Mouse (Mus musculus) heart, adult 2 months (tissue): ENCODE measurements around the gene Ctns.

Source experiments
- CTCF ChIP-seq: fragments of 200-600 bp; IDR thresholded peaks from 2 replicates; pipeline ENCODE4 v1.8.1; 2022; ENCODE audit warnings: antibody characterized with exemption, mild to moderate bottlenecking, moderate library complexity
- EP300 ChIP-seq: fragments of 200-500 bp; IDR thresholded peaks from 2 replicates; pipeline ENCODE4 v1.6.1; 2011; ENCODE audit warnings: low read depth, low read length, control low read depth; ENCODE audit not compliant: insufficient read depth
- POLR2A ChIP-seq: fragments of 200-500 bp; IDR thresholded peaks from 2 replicates; pipeline ENCODE4 v1.6.1; 2011; ENCODE audit warnings: mild to moderate bottlenecking, low read depth, low read length, control low read depth; ENCODE audit not compliant: insufficient read depth

GRCm38 (mm10) chr11:73198603-73199229 is at the start of gene Ctns:
- TF ChIP-seq CTCF (no peak), POLR2A (peak; percentile 86), EP300 (0 out of 2 replicates have a peak, but pooled peaks have one; percentile 73)
